Mouse (Mus musculus) bone marrow macrophage, adult 2 months (primary cell): Measurements from ENCODE around the gene Erc2.

Experiments used
- CTCF ChIP-seq: IDR thresholded peaks from 2 replicates; pipeline ENCODE4 v1.5.1; 2012; ENCODE audit warnings: low read depth, mild to moderate bottlenecking, low read length, moderate library complexity
- POLR2A ChIP-seq: IDR thresholded peaks from 2 replicates; pipeline ENCODE4 v1.6.1; 2012; ENCODE audit warnings: mild to moderate bottlenecking, low read depth, low read length, borderline replicate concordance

DNA sequence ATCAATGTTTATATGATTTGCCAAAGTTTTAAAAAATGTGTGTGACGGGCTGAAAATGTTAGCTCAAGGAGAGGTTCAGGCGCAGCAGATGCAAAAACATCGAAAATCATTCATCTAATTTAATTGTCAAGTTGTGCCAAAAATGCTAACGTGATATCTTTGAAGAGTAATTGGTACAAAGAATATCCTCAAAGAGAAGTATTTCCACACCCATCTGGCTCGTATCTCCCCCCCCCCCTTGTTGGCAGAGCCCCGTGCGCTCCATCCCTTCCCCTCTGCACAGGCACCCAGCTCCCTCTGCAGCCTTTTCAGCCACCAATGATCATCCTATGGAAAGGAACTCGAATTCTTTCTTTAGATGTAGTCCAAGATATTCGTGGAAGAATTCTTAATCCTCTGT lies 797.0 kb downstream of the Erc2 start:
- TF ChIP-seq POLR2A (no peak), CTCF (no peak)
